Mouse (Mus musculus) embryonic fibroblast, embryonic 13.5 days (primary cell): ENCODE measurements around the gene Pam16. TPM values are rescaled to one million over a fixed set of nuclear protein-coding genes. Genes with fewer than 3 reads are reported as not detected.
A peak's percentile ranks its signal among the peaks of the same experiment; 100 is the strongest.

ENCODE experiments used
- H3K27ac ChIP-seq: 2 replicates; pipeline ENCODE4 v1.5.1; 2012; ENCODE audit warnings: low read length, control low read depth, inconsistent platforms; ENCODE audit not compliant: insufficient read depth
- H3K4me1 ChIP-seq: 2 replicates; pipeline ENCODE4 v1.6.1; 2011; ENCODE audit warnings: low read length; ENCODE audit not compliant: control insufficient read depth, insufficient read depth
- H3K4me3 ChIP-seq: 2 replicates; pipeline ENCODE4 v1.5.1; 2011; ENCODE audit warnings: mild to moderate bottlenecking, control low read depth, low read length; ENCODE audit not compliant: insufficient read depth
- CTCF ChIP-seq: IDR thresholded peaks from 2 replicates; pipeline ENCODE4 v1.5.1; 2011; ENCODE audit warnings: mild to moderate bottlenecking, control low read depth, low read length, moderate library complexity, borderline replicate concordance; ENCODE audit not compliant: insufficient read depth
- POLR2A ChIP-seq: IDR thresholded peaks from 2 replicates; pipeline ENCODE4 v1.6.1; 2011; ENCODE audit warnings: low read depth, mild to moderate bottlenecking, control low read depth, low read length, moderate library complexity
- polyA plus RNA-seq: library from polyadenylated mRNA; stranded (reverse); fragments of >200 nt; gene quantifications from 2 replicates; pipeline ENCODE4 v1.2.4, GENCODE M21; 2011; ENCODE audit warnings: low read depth; ENCODE audit not compliant: missing spikeins, insufficient read length

Pam16 gene
- polyA plus RNA-seq, 1 experiment, result 33.1 TPM

- TF ChIP-seq CTCF (no peak), POLR2A (no peak)
- H3K27ac ChIP-seq, result peak overlapping the region; percentile 83
- no peak overlapping the region for H3K4me3 ChIP-seq
- H3K4me1 ChIP-seq, result peaks cover 52% of the 10 kb centered on the region
These were observed 22.9 kb upstream of the Pam16 start for GRCm38 (mm10) chr16:4647651-4648141.

- TF ChIP-seq CTCF (no peak), POLR2A (no peak)
- peak overlapping the region; percentile 83 for H3K27ac ChIP-seq
- H3K4me3 ChIP-seq, result no peak overlapping the region
- peaks cover 44% of the 10 kb centered on the region for H3K4me1 ChIP-seq
These were observed 22.0 kb upstream of the Pam16 start for GRCm38 (mm10) chr16:4646831-4647230.

GRCm38 (mm10) chr16:4645867-4646266, 21.1 kb upstream of the Pam16 start:
- Histone ChIP-seq H3K27ac (peak overlapping the region; percentile 83; the same call in 1 of the 2 replicates), H3K4me3 (no peak overlapping the region), H3K4me1 (peaks cover 37% of the 10 kb centered on the region)
- TF ChIP-seq POLR2A (no peak), CTCF (no peak)

- TF ChIP-seq CTCF (no peak), POLR2A (peak; percentile 11; the same call in 1 of the 2 replicates)
- H3K4me3 ChIP-seq, result no peak overlapping the region
- H3K27ac ChIP-seq, result peak overlapping the region; percentile 98
- H3K4me1 ChIP-seq, result peaks cover 34% of the 10 kb centered on the region
These were observed 19.1 kb upstream of the Pam16 start for GRCm38 (mm10) chr16:4643670-4644419.

- peaks cover 32% of the 10 kb centered on the region for H3K4me1 ChIP-seq
These were observed 18.1 kb upstream of the Pam16 start for GRCm38 (mm10) chr16:4642937-4643336.

GRCm38 (mm10) chr16:4642190-4642589, 17.4 kb upstream of the Pam16 start:
- TF ChIP-seq POLR2A (no peak; the same call in 1 of the 2 replicates), CTCF (peak; percentile 16; the same call in 1 of the 2 replicates)
- Histone ChIP-seq H3K4me3 (peak overlapping the region; percentile 81; the same call in 1 of the 2 replicates), H3K4me1 (peaks cover 27% of the 10 kb centered on the region)

More at GRCm38 (mm10) chr16:4642937-4643336, 18.1 kb upstream of the Pam16 start:
- TF ChIP-seq POLR2A, result peak; percentile 46
- TF ChIP-seq CTCF, result no peak
- H3K4me3 ChIP-seq, result peak overlapping the region; percentile 31
- H3K27ac ChIP-seq, result peak overlapping the region; percentile 98

GRCm38 (mm10) chr16:4641119-4641838, 16.5 kb upstream of the Pam16 start:
- Histone ChIP-seq H3K4me1 (peaks cover 21% of the 10 kb centered on the region), H3K27ac (peak overlapping the region; percentile 94)
- peak; percentile 56; the same call in 1 of the 2 replicates for TF ChIP-seq POLR2A
- no peak for TF ChIP-seq CTCF

More at GRCm38 (mm10) chr16:4642190-4642589, 17.4 kb upstream of the Pam16 start:
- peak overlapping the region; percentile 98 for H3K27ac ChIP-seq

GRCm38 (mm10) chr16:4640267-4641005, 15.6 kb upstream of the Pam16 start:
- H3K27ac ChIP-seq, result peak overlapping the region; percentile 94
- TF ChIP-seq CTCF (no peak), POLR2A (peak; percentile 68)
- peak overlapping the region; percentile 81 for H3K4me3 ChIP-seq
- peaks cover 16% of the 10 kb centered on the region for H3K4me1 ChIP-seq

More at GRCm38 (mm10) chr16:4641119-4641838, 16.5 kb upstream of the Pam16 start:
- H3K4me3 ChIP-seq, result peak overlapping the region; percentile 81

GRCm38 (mm10) chr16:4639831-4640237, 15.0 kb upstream of the Pam16 start, which contains the start of the genes Vasn and Dnaja3:
TSS of gene Vasn (plus strand) at chr16:4639941.
TSS of gene Dnaja3 (plus strand) at chr16:4639989.
- peak within 1 kb of the TSS; percentile 94 for H3K27ac ChIP-seq
- peaks cover 16% of the 10 kb centered on the region for H3K4me1 ChIP-seq
- peak within 1 kb of the TSS; percentile 81 for H3K4me3 ChIP-seq
- TF ChIP-seq POLR2A (peak; percentile 98), CTCF (no peak)
